Mouse (Mus musculus) heart, postnatal 0 days (tissue): ENCODE results near the gene Cap2.

ENCODE experiments used
- CTCF ChIP-seq: IDR thresholded peaks from 2 replicates; pipeline ENCODE4 v1.5.1; 2016; ENCODE audit warnings: antibody characterized with exemption, control low read depth, low read depth
- EP300 ChIP-seq: IDR thresholded peaks from 2 replicates; pipeline ENCODE4 v1.6.1; 2016; ENCODE audit warnings: antibody characterized with exemption, low read depth

DNA sequence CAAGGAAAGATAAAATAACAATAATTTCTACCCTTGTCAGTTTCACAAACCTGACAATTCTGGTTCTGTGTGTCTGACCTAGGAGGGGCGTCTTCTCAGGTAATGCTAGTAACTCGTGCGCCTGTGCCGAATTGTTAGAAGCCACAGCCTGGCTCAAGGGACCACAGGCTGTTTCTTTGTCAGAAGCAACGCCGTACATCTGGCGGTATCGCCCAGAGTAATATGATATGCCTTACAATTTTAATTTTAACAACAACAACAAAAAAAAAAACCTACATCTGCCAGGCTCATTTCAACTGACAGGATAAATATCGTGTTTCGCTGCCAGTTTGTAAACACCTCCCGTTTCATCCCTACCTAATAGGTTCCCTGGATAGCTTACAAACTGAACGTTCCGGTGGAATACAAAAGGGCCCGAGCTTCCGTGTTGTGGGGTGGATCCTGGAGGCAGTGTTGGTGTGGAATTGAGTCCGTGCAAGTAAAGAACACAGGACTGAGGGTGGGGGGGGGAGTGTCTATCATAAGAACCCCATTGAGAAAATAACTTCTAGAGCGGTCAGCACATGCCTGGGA lies 86.2 kb downstream of the Cap2 start:
- TF ChIP-seq EP300 (no peak), CTCF (no peak)
